Mouse (Mus musculus): ENCODE measurements at regions not wholly inside any gene's neighbourhood (a gene's known extent, or its start where the extent isn't known, plus 50 kb on each side); places are given as distances from the start of the nearest gene placed in this dataset.
A peak's percentile ranks its signal among the peaks of the same experiment; 100 is the strongest.

DNA sequence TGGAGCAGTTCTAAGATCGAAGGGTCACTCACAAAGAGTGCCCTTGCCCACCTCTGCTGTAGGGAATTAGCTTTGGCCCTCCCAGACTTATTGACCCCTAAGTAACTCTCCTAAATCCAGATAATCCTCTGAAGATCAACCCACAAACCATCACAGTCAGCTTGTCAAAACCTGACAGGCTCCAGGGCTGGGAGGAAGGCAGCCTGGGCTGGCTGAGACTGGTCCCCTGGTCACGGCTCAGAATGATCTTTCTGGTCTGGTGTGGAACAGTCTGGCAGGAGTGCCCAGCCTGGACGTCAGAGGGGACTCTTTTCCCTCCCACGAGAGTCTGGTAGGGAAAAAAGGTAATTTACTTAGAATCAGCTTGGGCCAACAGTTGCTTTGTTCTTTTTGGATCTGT lies 99.0 kb upstream of the Haao start:
- Histone ChIP-seq H3K36me3 (replicated peaks; ENCODE audit: control insufficient read depth, insufficient read depth) (no peaks in the 10 kb centered on the region), H3K4me1 (replicated peaks; ENCODE audit: control insufficient read depth, insufficient read depth, low read length) (no peaks in the 10 kb centered on the region), H3K9ac (no peak overlapping the region), H3K27ac (no peak overlapping the region), H3K9me3 (ENCODE audit: control insufficient read depth, low read length) (no peaks in the 10 kb centered on the region), H3K4me2 (replicated peaks) (no peak overlapping the region), H3K4me3 (replicated peaks; ENCODE audit: low read length) (no peak overlapping the region), H3K27me3 (ENCODE audit: control insufficient read depth, insufficient read depth, low read length) (no peaks in the 10 kb centered on the region)
- ATAC-seq (ENCODE audit: low FRiP score) (no peak; the same call in 1 of the 2 replicates), DNase-seq (ENCODE audit: low spot score) (no peak)
- 43% methylated on average over 4 of the region's 4 CpGs for WGBS

- no peak overlapping the region for H3K4me2 ChIP-seq (replicated peaks)
- no peak for DNase-seq (ENCODE audit: low spot score)
- no peak for ATAC-seq (ENCODE audit: low FRiP score)
- H3K9ac ChIP-seq = no peak overlapping the region
- peak overlapping the region; percentile 74 for H3K27ac ChIP-seq
- no peaks in the 10 kb centered on the region for H3K36me3 ChIP-seq (replicated peaks; ENCODE audit: control insufficient read depth, insufficient read depth)
- H3K27me3 ChIP-seq (ENCODE audit: control insufficient read depth, insufficient read depth, low read length) = no peaks in the 10 kb centered on the region
- WGBS = 79% methylated on average over 10 of the region's 10 CpGs
- peaks cover 14% of the 10 kb centered on the region for H3K4me1 ChIP-seq (replicated peaks; ENCODE audit: control insufficient read depth, insufficient read depth, low read length)
- H3K4me3 ChIP-seq (replicated peaks; ENCODE audit: low read length) = no peak overlapping the region
- H3K9me3 ChIP-seq (ENCODE audit: control insufficient read depth, low read length) = no peaks in the 10 kb centered on the region
Measured at GRCm38 (mm10) chr17:83939344-83939743, 91.6 kb upstream of the Haao start.

DNA sequence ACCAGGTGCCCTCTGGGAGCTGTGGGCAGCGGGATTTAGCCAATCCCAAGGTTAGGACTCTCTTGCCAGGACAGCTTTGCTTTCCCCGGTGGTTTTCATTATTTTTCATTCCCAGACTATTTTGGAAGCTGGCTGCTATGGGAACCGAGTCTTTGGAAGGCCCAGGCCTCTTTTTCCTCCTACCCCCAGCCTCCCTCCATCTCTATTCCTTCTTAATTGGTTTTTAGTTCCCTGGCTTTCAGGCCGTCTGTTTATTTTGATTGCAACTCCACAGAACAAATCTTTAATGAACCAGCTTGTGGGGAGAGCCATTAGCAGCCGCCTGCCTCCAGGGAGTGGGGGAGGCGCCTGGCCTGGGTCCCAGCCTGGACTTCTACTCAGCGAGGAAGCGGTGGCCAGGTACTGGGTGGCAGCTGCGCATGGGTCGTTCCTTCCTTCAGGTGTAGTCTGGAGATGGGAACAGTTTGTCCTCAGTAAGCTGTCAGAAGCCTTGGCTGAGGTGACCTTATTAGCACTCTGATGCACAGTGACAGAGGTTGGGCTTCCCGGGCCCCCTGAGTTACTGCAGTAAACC lies 91.0 kb upstream of the Haao start:
- no peak overlapping the region for H3K4me3 ChIP-seq (replicated peaks; ENCODE audit: low read length)
- no peak overlapping the region for H3K4me2 ChIP-seq (replicated peaks)
- H3K4me1 ChIP-seq (replicated peaks; ENCODE audit: control insufficient read depth, insufficient read depth, low read length) = peaks cover 14% of the 10 kb centered on the region
- WGBS = 44% methylated on average over 11 of the region's 11 CpGs
- DNase-seq (ENCODE audit: low spot score) (no peak), ATAC-seq (ENCODE audit: low FRiP score) (peak; percentile 59)
- peak overlapping the region; percentile 74 for H3K27ac ChIP-seq
- H3K9ac ChIP-seq = no peak overlapping the region
- no peaks in the 10 kb centered on the region for H3K27me3 ChIP-seq (ENCODE audit: control insufficient read depth, insufficient read depth, low read length)
- H3K36me3 ChIP-seq (replicated peaks; ENCODE audit: control insufficient read depth, insufficient read depth) = no peaks in the 10 kb centered on the region
- no peaks in the 10 kb centered on the region for H3K9me3 ChIP-seq (ENCODE audit: control insufficient read depth, low read length)

DNA sequence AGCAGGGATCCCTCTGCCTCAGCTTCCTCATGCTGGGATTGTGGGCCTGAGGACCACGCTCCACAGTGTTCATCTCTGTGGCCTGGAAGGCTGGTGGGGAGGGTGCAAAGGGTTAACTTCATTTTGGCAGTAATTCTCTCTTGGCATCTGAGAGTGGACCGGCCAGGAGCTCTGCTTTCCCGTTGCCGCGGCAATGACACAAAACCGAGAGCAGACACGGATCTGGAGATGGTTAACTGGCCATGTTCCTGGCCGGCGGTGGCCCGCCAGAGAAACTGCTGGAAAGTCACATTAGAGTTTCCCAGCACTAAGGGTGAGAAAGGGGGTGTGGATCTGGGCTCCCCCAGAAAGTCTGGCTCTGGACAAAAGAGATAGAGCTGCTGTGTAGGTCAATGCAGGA lies 89.8 kb upstream of the Haao start:
- Histone ChIP-seq H3K9me3 (ENCODE audit: control insufficient read depth, low read length) (no peaks in the 10 kb centered on the region), H3K4me1 (replicated peaks; ENCODE audit: control insufficient read depth, insufficient read depth, low read length) (peaks cover 14% of the 10 kb centered on the region), H3K36me3 (replicated peaks; ENCODE audit: control insufficient read depth, insufficient read depth) (no peaks in the 10 kb centered on the region), H3K4me3 (replicated peaks; ENCODE audit: low read length) (no peak overlapping the region), H3K27ac (no peak overlapping the region), H3K27me3 (ENCODE audit: control insufficient read depth, insufficient read depth, low read length) (no peaks in the 10 kb centered on the region), H3K9ac (no peak overlapping the region), H3K4me2 (replicated peaks) (no peak overlapping the region)
- DNase-seq (ENCODE audit: low spot score) (peak; percentile 66), ATAC-seq (ENCODE audit: low FRiP score) (peak; percentile 35; the same call in 1 of the 2 replicates)
- 29% methylated on average over 10 of the region's 10 CpGs for WGBS

DNA sequence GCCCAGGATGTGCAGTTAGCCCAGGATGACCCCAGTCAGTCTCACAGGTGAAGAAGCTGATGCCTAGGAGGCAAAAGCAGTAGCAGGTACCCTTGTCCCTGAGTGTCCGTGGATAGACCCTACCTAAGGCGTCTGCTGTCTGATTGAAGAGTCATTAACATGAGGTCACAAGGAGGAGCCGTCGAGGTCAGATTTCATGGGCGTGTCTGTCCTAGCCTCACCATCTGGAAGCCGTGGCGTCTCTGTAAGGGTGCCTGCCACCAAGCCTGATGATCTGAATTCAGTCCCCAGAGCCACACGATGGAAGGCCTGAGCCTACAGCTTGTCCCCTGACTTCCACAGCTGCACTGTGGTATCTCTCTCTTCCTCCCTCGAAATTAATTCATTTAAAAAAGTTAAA lies 88.9 kb upstream of the Haao start:
- no peak overlapping the region for H3K4me3 ChIP-seq (replicated peaks; ENCODE audit: low read length)
- peaks cover 14% of the 10 kb centered on the region for H3K4me1 ChIP-seq (replicated peaks; ENCODE audit: control insufficient read depth, insufficient read depth, low read length)
- no peaks in the 10 kb centered on the region for H3K36me3 ChIP-seq (replicated peaks; ENCODE audit: control insufficient read depth, insufficient read depth)
- H3K9ac ChIP-seq = no peak overlapping the region
- no peaks in the 10 kb centered on the region for H3K9me3 ChIP-seq (ENCODE audit: control insufficient read depth, low read length)
- no peak for ATAC-seq (ENCODE audit: low FRiP score)
- 75% methylated on average over 9 of the region's 9 CpGs for WGBS
- H3K27ac ChIP-seq = no peak overlapping the region
- no peak overlapping the region for H3K4me2 ChIP-seq (replicated peaks)
- no peaks in the 10 kb centered on the region for H3K27me3 ChIP-seq (ENCODE audit: control insufficient read depth, insufficient read depth, low read length)
- no peak for DNase-seq (ENCODE audit: low spot score)

- no peak overlapping the region for H3K9ac ChIP-seq
- H3K27ac ChIP-seq = no peak overlapping the region
- ATAC-seq (ENCODE audit: low FRiP score) = no peak
- no peak for DNase-seq (ENCODE audit: low spot score)
- no peaks in the 10 kb centered on the region for H3K27me3 ChIP-seq (ENCODE audit: control insufficient read depth, insufficient read depth, low read length)
- no peaks in the 10 kb centered on the region for H3K9me3 ChIP-seq (ENCODE audit: control insufficient read depth, low read length)
- H3K4me1 ChIP-seq (replicated peaks; ENCODE audit: control insufficient read depth, insufficient read depth, low read length) = peaks cover 14% of the 10 kb centered on the region
- WGBS = 58% methylated on average over 1 of the region's 1 CpGs
- no peaks in the 10 kb centered on the region for H3K36me3 ChIP-seq (replicated peaks; ENCODE audit: control insufficient read depth, insufficient read depth)
- H3K4me2 ChIP-seq (replicated peaks) = no peak overlapping the region
- no peak overlapping the region for H3K4me3 ChIP-seq (replicated peaks; ENCODE audit: low read length)
Measured at GRCm38 (mm10) chr17:83935969-83936368, 88.2 kb upstream of the Haao start.

- Histone ChIP-seq H3K9me3 (ENCODE audit: control insufficient read depth, low read length) (no peaks in the 10 kb centered on the region), H3K9ac (no peak overlapping the region), H3K4me2 (replicated peaks) (no peak overlapping the region), H3K4me3 (replicated peaks; ENCODE audit: low read length) (no peak overlapping the region), H3K27me3 (ENCODE audit: control insufficient read depth, insufficient read depth, low read length) (no peaks in the 10 kb centered on the region), H3K27ac (no peak overlapping the region), H3K36me3 (replicated peaks; ENCODE audit: control insufficient read depth, insufficient read depth) (no peaks in the 10 kb centered on the region), H3K4me1 (replicated peaks; ENCODE audit: control insufficient read depth, insufficient read depth, low read length) (peaks cover 14% of the 10 kb centered on the region)
- no peak for DNase-seq (ENCODE audit: low spot score)
- whole genome bisulfite sequencing = 84% methylated on average over 5 of the region's 5 CpGs
- ATAC-seq (ENCODE audit: low FRiP score) = no peak
Measured at GRCm38 (mm10) chr17:83935232-83935631, 87.5 kb upstream of the Haao start.

DNA sequence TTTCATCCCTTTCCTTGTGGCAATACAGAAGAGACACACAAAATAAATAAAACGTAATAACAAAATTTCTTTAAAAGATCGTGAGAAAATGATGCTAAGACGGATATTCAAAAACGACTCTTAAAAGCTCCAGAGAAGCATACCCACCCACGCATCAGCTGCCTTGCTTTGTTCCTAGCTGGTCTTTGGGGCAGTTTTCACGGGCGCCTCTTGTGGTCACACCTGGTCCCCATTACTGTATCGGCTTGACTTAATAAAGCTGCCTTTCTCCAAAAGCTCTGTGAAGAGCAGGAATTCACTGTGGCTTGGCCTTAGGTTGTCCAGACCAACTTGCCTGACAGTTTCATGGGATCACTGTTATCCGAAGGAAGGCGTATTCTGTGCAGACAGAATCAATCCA lies 86.0 kb upstream of the Haao start:
- ATAC-seq (ENCODE audit: low FRiP score) = no peak
- Histone ChIP-seq H3K9ac (no peak overlapping the region), H3K9me3 (ENCODE audit: control insufficient read depth, low read length) (no peaks in the 10 kb centered on the region), H3K27ac (no peak overlapping the region), H3K4me3 (replicated peaks; ENCODE audit: low read length) (no peak overlapping the region), H3K4me1 (replicated peaks; ENCODE audit: control insufficient read depth, insufficient read depth, low read length) (peaks cover 7% of the 10 kb centered on the region), H3K27me3 (ENCODE audit: control insufficient read depth, insufficient read depth, low read length) (no peaks in the 10 kb centered on the region), H3K36me3 (replicated peaks; ENCODE audit: control insufficient read depth, insufficient read depth) (no peaks in the 10 kb centered on the region), H3K4me2 (replicated peaks) (no peak overlapping the region)
- 90% methylated on average over 10 of the region's 10 CpGs for WGBS
- DNase-seq (ENCODE audit: low spot score) = no peak

DNA sequence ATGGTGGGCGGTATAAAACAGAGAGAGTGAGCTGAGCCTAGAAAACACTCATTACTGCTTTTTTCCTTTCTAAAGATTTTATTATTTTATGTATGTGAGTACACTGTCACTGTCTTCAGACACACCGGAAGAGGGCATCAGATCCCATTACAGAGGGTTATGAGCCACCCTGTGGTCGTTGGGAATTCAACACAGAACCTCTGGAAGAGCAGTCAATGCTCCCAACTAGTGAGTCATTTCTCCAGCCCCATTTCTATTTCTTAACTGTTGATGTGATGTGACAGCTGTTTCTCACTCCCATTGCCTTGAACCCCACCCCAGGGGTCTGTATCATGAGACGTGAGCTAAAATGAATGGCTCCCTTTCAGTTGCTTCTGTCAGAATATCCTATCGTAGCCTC lies 82.6 kb upstream of the Haao start:
- DNase-seq (ENCODE audit: low spot score) (no peak), ATAC-seq (ENCODE audit: low FRiP score) (no peak)
- H3K27ac ChIP-seq = no peak overlapping the region
- no peak overlapping the region for H3K9ac ChIP-seq
- H3K4me1 ChIP-seq (replicated peaks; ENCODE audit: control insufficient read depth, insufficient read depth, low read length) = no peaks in the 10 kb centered on the region
- H3K27me3 ChIP-seq (ENCODE audit: control insufficient read depth, insufficient read depth, low read length) = no peaks in the 10 kb centered on the region
- 88% methylated on average over 5 of the region's 5 CpGs for WGBS
- no peaks in the 10 kb centered on the region for H3K36me3 ChIP-seq (replicated peaks; ENCODE audit: control insufficient read depth, insufficient read depth)
- no peak overlapping the region for H3K4me3 ChIP-seq (replicated peaks; ENCODE audit: low read length)
- H3K9me3 ChIP-seq (ENCODE audit: control insufficient read depth, low read length) = no peaks in the 10 kb centered on the region
- H3K4me2 ChIP-seq (replicated peaks) = no peak overlapping the region

- Histone ChIP-seq H3K9ac (no peak overlapping the region), H3K36me3 (replicated peaks; ENCODE audit: control insufficient read depth, insufficient read depth) (no peaks in the 10 kb centered on the region), H3K27me3 (ENCODE audit: control insufficient read depth, insufficient read depth, low read length) (no peaks in the 10 kb centered on the region), H3K4me3 (replicated peaks; ENCODE audit: low read length) (no peak overlapping the region), H3K4me2 (replicated peaks) (no peak overlapping the region), H3K9me3 (ENCODE audit: control insufficient read depth, low read length) (no peaks in the 10 kb centered on the region), H3K4me1 (replicated peaks; ENCODE audit: control insufficient read depth, insufficient read depth, low read length) (no peaks in the 10 kb centered on the region), H3K27ac (no peak overlapping the region)
- ATAC-seq (ENCODE audit: low FRiP score) (no peak), DNase-seq (ENCODE audit: low spot score) (no peak)
- WGBS = 52% methylated on average over 6 of the region's 6 CpGs
Measured at GRCm38 (mm10) chr17:83927749-83928387, 80.1 kb upstream of the Haao start.
